Mouse (Mus musculus) naive thymus-derived CD4-positive, alpha-beta T cell, adult 2 months (primary cell): ENCODE results near the gene Sepsecs.

Source experiments
- DNase-seq: peaks from one replicate; pipeline ENCODE4 v3.0.0-alpha.2; 2011; ENCODE audit warnings: low read depth

Gene Sepsecs

GRCm38 (mm10) chr5:52643947-52644840 lies 25.3 kb downstream of the Sepsecs start:
- DNase-seq = no peak

- no peak for DNase-seq
Observed at GRCm38 (mm10) chr5:52641736-52642135, 27.8 kb downstream of the Sepsecs start.

- DNase-seq = no peak
Observed at GRCm38 (mm10) chr5:52638916-52639315, 30.6 kb downstream of the Sepsecs start.

- no peak for DNase-seq
Observed at GRCm38 (mm10) chr5:52638006-52638405, 31.5 kb downstream of the Sepsecs start.

- no peak for DNase-seq
Observed at GRCm38 (mm10) chr5:52636923-52637322, 32.6 kb downstream of the Sepsecs start.

GRCm38 (mm10) chr5:52636025-52636755 lies 33.3 kb downstream of the Sepsecs start:
- DNase-seq = no peak

GRCm38 (mm10) chr5:52634017-52634416 lies 35.5 kb downstream of the Sepsecs start:
- DNase-seq = peak; percentile 77

GRCm38 (mm10) chr5:52630541-52630940 lies 39.0 kb downstream of the Sepsecs start:
- no peak for DNase-seq

- DNase-seq = no peak
Observed at GRCm38 (mm10) chr5:52629214-52629613, 40.3 kb downstream of the Sepsecs start.

- no peak for DNase-seq
Observed at GRCm38 (mm10) chr5:52628783-52629182, 40.7 kb downstream of the Sepsecs start.

- DNase-seq = no peak
Observed at GRCm38 (mm10) chr5:52627713-52628112, 41.8 kb downstream of the Sepsecs start.

- DNase-seq = no peak
Observed at GRCm38 (mm10) chr5:52626092-52626491, 43.4 kb downstream of the Sepsecs start.

GRCm38 (mm10) chr5:52624956-52625355 lies 44.6 kb downstream of the Sepsecs start:
- DNase-seq = no peak

- no peak for DNase-seq
Observed at GRCm38 (mm10) chr5:52623099-52623498, 46.4 kb downstream of the Sepsecs start.

GRCm38 (mm10) chr5:52618348-52619270 lies 50.9 kb downstream of the Sepsecs start:
- DNase-seq = peak; percentile 21

GRCm38 (mm10) chr5:52617711-52618347 lies 51.7 kb downstream of the Sepsecs start:
- DNase-seq = no peak

GRCm38 (mm10) chr5:52616549-52616948 lies 53.0 kb downstream of the Sepsecs start:
- DNase-seq = no peak

GRCm38 (mm10) chr5:52615421-52615820 lies 54.1 kb downstream of the Sepsecs start:
- no peak for DNase-seq

- no peak for DNase-seq
Observed at GRCm38 (mm10) chr5:52614686-52615085, 54.8 kb downstream of the Sepsecs start.

GRCm38 (mm10) chr5:52612776-52613175 lies 56.7 kb downstream of the Sepsecs start:
- no peak for DNase-seq

- DNase-seq = no peak
Observed at GRCm38 (mm10) chr5:52611315-52611895, 58.1 kb downstream of the Sepsecs start.
